Mouse (Mus musculus): ENCODE data around the gene Mt3. TPM values are rescaled to one million over a fixed set of nuclear protein-coding genes. Genes with fewer than 3 reads are reported as not detected.
"Not testable (repeated sequence)": the region's sequence is repeated elsewhere in the genome, so short reads cannot be mapped to it uniquely, and the experiment has no call there.

Gene Mt3
- polyA plus RNA-seq, 1 experiment from 2014 or later: 4.8 TPM

DNA sequence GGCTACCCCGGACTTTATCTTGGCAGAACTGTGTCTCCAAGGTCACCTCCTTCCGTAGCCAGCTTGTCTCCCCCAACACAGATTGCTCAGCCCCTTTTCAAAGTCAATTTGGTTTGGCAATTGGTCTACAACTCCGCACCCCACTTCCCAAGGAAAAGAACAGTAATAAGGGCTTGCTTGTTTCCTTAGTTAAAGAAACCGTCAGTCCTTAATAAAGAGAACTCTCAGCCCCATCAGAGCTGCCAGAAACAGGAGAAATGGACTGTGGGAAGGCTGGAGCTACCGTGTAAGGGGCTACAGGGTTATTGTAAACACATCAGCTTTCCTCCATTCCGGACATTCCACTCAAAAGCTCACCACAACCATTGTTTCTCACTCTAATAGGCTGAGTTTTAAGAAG, 2.1 kb downstream of the Mt3 start:
- Histone ChIP-seq H3K4me2 (no peak overlapping the region), H3K27ac (no peak overlapping the region), H3K4me1 (peaks cover 23% of the 10 kb centered on the region), H3K4me3 (no peak overlapping the region), H3K9me3 (no peaks in the 10 kb centered on the region), H3K9ac (no peak overlapping the region), H3K27me3 (peaks cover 26% of the 10 kb centered on the region), H3K36me3 (no peaks in the 10 kb centered on the region)
- 34% methylated on average over 6 of the region's 6 CpGs for WGBS
- no peak for ATAC-seq (ENCODE audit: insufficient number of reproducible peaks, low FRiP score, low TSS enrichment, low read depth)

DNA sequence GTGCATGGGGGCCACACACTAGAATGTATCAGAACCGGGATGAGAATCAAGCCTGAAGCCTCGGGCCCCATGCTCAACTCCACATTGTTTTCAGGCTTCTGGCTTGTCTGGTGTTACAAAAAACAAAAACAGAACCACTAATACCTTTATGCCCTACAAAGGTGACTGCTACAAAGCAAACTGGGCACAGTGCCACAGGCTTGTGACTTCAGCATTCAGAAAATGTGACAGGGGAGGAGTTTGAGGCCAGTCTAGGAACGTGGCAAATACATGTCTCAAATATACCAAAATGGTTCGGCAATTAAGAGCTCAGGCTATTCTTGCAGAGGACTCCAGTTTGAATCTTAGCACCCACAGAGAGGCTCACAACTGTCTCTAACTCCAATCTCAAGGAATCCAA, 3.7 kb downstream of the Mt3 start:
- 65% methylated on average over 4 of the region's 4 CpGs for WGBS

DNA sequence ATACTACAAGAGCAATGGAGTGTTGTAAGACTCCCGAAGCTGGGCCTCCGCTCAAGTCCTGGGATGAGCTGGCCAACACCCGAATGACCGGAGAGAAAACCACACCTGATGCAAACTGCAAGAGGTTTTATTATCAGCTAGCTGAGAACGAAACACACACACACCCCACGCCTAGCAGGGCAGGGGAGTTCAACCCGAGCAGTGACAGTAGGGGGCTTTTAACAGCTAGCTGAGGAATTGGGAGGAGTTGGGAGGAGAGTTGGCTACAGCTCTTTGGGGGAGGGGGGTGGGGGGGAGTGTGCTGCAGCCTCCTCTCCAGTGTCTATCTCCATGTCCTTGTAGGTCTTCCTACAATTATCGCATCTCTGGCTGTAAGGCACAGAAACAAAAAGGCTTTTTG, 13.4 kb downstream of the Mt3 start:
- not testable (repeated sequence) for H3K9me3 ChIP-seq; H3K27ac ChIP-seq; H3K4me2 ChIP-seq; ATAC-seq (ENCODE audit: insufficient number of reproducible peaks, low FRiP score, low TSS enrichment, low read depth); H3K4me3 ChIP-seq; H3K4me1 ChIP-seq; H3K36me3 ChIP-seq; H3K9ac ChIP-seq
- 59% methylated on average over 8 of the region's 8 CpGs for WGBS
- peaks cover 15% of the 10 kb centered on the region; the same call in 1 of the 2 replicates for H3K27me3 ChIP-seq

More for the DNA sequence above, 3.7 kb downstream of the Mt3 start:
- Histone ChIP-seq H3K9me3 (no peaks in the 10 kb centered on the region), H3K27ac (no peak overlapping the region), H3K4me2 (no peak overlapping the region), H3K4me3 (no peak overlapping the region), H3K36me3 (no peaks in the 10 kb centered on the region), H3K4me1 (peaks cover 23% of the 10 kb centered on the region), H3K27me3 (peaks cover 26% of the 10 kb centered on the region), H3K9ac (no peak overlapping the region)
- no peak for ATAC-seq (ENCODE audit: insufficient number of reproducible peaks, low FRiP score, low TSS enrichment, low read depth)

DNA sequence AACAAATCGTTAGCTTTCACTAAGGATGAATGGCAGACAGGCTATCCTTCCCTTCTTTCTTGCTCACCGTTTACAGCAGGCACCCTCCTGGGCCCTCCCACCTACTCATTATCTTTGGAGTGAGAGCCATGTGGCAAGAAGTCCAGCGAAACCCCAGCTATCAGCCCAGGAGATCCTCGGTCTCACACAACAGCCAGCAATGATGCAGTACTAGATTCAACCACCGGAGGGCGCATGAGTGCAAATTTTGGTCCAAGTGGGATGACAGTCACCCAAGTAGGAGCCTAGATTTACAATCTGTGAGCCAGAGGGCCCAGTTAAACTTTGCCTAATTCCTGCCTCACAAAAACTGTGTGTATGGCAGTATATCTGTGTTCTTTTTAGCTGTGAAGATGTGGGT, 14.8 kb downstream of the Mt3 start:
- no peak overlapping the region for H3K27ac ChIP-seq
- 4% methylated on average over 6 of the region's 6 CpGs for WGBS
- H3K4me1 ChIP-seq: peaks cover 10% of the 10 kb centered on the region
- peaks cover 30% of the 10 kb centered on the region for H3K27me3 ChIP-seq
- no peaks in the 10 kb centered on the region for H3K36me3 ChIP-seq
- ATAC-seq (ENCODE audit: insufficient number of reproducible peaks, low FRiP score, low TSS enrichment, low read depth): peak; percentile 9; the same call in 1 of the 2 replicates
- H3K9me3 ChIP-seq: no peaks in the 10 kb centered on the region
- no peak overlapping the region for H3K4me2 ChIP-seq
- H3K4me3 ChIP-seq: no peak overlapping the region
- H3K9ac ChIP-seq: no peak overlapping the region

DNA sequence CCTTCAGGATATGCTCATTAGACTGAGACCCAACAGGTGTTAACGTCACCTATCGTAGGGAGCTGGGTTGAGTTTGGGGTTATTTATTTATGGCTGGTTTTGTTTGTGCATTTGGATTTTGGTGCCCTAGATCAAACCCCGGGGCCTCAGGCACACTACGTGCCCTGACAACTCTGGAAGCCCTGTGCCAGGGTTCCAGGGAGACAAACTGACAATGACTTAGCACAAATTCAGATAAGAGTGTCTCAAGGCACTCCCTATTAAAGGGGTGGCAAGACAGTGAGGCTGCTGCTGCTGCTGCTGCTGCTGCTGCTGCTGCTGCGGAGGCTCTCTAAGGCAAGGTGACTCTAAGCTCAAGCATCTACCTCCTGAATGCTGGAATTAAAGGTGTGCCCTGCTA, 17.1 kb downstream of the Mt3 start:
- H3K27ac ChIP-seq: no peak overlapping the region
- WGBS: 72% methylated on average over 5 of the region's 5 CpGs
- no peak overlapping the region for H3K9ac ChIP-seq
- no peaks in the 10 kb centered on the region for H3K36me3 ChIP-seq
- no peak overlapping the region for H3K4me3 ChIP-seq
- peaks cover 22% of the 10 kb centered on the region for H3K4me1 ChIP-seq
- H3K4me2 ChIP-seq: no peak overlapping the region
- H3K27me3 ChIP-seq: peaks cover 53% of the 10 kb centered on the region
- H3K9me3 ChIP-seq: no peaks in the 10 kb centered on the region
- ATAC-seq (ENCODE audit: insufficient number of reproducible peaks, low FRiP score, low TSS enrichment, low read depth): no peak

DNA sequence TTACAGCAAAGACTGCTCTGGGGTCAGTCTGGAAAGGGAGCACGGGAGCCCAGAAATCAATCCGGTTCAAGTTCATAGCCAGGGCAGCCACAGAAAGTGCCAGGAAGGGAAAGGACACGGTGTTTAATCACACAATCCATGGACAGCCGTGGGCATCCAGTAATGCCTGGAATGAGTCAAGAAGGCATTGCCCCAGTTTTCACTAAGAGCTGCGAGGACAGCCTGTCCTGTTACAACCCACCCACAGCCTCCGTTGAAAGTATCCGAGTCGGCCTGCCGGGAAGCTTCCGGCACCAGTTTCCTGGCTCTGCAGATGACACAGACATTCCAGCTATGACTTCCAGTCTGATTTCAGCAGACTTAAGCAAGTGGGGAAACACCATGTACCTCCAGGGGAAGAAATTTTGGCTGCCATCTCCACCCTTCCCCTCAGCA, 18.9 kb downstream of the Mt3 start:
- ATAC-seq (ENCODE audit: insufficient number of reproducible peaks, low FRiP score, low TSS enrichment, low read depth): no peak
- peak overlapping the region; percentile 48 for H3K4me3 ChIP-seq
- no peaks in the 10 kb centered on the region for H3K9me3 ChIP-seq
- no peak overlapping the region for H3K27ac ChIP-seq
- no peak overlapping the region for H3K9ac ChIP-seq
- peaks cover 22% of the 10 kb centered on the region for H3K4me1 ChIP-seq
- H3K27me3 ChIP-seq: peaks cover 71% of the 10 kb centered on the region
- no peaks in the 10 kb centered on the region for H3K36me3 ChIP-seq
- peak overlapping the region; percentile 94 for H3K4me2 ChIP-seq
- 32% methylated on average over 10 of the region's 10 CpGs for WGBS

DNA sequence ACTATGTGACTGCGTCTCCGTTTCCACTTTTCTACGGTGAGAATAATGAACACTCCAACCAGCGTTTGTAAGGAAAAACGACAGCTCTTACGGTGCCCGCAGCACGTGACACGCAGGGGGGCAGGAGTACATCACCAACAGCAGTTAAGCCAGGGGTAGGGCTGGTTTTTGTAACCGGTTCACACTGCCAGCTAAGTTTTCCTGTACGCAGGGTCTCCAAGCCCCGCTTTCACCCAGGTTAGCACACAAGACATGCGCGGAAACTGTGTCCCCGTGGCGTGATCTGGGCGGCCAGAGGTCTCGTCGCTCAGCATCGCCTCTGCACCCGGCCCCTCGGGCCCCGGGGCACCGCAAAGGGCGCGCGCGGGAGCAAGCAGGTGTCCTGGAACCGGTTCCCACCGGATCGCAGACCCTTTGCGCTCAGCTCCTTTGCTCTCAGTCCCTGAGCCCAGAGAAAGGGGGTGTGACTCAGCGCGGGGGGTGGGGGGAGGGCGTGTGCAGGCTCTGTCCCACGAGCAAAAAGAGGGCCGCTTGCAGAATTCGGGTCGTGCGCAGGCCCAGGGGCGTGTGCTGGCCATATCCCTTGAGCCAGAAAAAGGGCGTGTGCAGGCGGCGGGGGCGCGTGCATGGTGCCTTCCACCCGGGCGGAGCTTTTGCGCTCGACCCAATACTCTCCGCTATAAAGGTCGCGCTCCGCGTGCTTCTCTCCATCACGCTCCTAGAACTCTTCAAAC, 19.8 kb downstream of the Mt3 start, which contains the start of gene Mt2:
TSS of gene Mt2 (plus strand) at position 590 of the 734 bp plus-strand sequence.
- H3K9ac ChIP-seq: peak within 1 kb of the TSS; percentile 33; the same call in 1 of the 2 replicates
- H3K4me1 ChIP-seq: peaks cover 22% of the 10 kb centered on the region
- WGBS: under 1% methylated on average over 55 of the region's 56 CpGs
- peaks cover 79% of the 10 kb centered on the region for H3K27me3 ChIP-seq
- no peaks in the 10 kb centered on the region for H3K9me3 ChIP-seq
- H3K27ac ChIP-seq: 0 out of 2 replicates have a peak within 1 kb of the TSS, but pooled peaks have one; percentile 13
- peak within 1 kb of the TSS; percentile 94 for H3K4me2 ChIP-seq
- H3K36me3 ChIP-seq: no peaks in the 10 kb centered on the region
- H3K4me3 ChIP-seq: peak within 1 kb of the TSS; percentile 48
- ATAC-seq (ENCODE audit: insufficient number of reproducible peaks, low FRiP score, low TSS enrichment, low read depth): 0 out of 2 replicates have a peak, but pooled peaks have one; percentile 33

DNA sequence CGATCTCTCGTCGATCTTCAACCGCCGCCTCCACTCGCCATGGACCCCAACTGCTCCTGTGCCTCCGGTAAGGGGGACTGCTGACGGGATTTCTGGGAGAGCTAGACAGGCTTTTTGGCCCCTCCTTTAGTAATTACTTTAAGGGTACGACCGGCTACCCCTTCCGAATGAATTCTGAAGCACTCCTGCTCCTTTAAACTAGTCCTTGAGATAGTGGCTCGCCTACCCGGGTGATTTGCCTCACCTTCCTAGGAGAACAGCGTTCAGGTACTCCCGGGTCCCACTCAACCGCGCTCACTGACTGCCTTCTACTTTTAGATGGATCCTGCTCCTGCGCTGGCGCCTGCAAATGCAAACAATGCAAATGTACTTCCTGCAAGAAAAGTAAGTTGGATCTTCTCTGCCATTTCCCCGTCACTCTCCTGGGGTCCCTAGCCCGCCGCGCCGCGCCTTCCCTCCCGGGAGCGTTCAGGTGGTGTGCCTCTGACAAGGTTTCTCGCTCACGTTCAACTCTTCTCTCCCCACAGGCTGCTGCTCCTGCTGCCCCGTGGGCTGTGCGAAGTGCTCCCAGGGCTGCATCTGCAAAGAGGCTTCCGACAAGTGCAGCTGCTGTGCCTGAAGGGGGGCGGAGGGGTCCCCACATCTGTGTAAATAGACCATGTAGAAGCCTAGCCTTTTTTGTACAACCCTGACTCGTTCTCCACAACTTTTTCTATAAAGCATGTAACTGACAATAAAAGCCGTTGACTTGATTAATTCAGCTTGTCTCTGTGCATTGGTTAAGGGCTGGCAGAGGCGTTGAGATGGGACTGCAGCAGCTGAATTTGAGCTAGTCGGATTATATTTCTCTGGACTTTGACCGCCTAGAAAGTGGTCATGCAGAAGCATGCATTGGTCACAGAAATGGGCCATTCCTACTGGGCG, 20.7 kb downstream of the Mt3 start:
- peak overlapping the region; percentile 94 for H3K4me2 ChIP-seq
- H3K4me1 ChIP-seq: peaks cover 22% of the 10 kb centered on the region
- H3K36me3 ChIP-seq: no peaks in the 10 kb centered on the region
- H3K9me3 ChIP-seq: no peaks in the 10 kb centered on the region
- peak overlapping the region; percentile 33; the same call in 1 of the 2 replicates for H3K9ac ChIP-seq
- H3K27ac ChIP-seq: 0 out of 2 replicates have a peak overlapping the region, but pooled peaks have one; percentile 13
- WGBS: under 1% methylated on average over 39 of the region's 39 CpGs
- H3K27me3 ChIP-seq: peaks cover 79% of the 10 kb centered on the region
- no peak for ATAC-seq (ENCODE audit: insufficient number of reproducible peaks, low FRiP score, low TSS enrichment, low read depth)
- H3K4me3 ChIP-seq: peak overlapping the region; percentile 48

DNA sequence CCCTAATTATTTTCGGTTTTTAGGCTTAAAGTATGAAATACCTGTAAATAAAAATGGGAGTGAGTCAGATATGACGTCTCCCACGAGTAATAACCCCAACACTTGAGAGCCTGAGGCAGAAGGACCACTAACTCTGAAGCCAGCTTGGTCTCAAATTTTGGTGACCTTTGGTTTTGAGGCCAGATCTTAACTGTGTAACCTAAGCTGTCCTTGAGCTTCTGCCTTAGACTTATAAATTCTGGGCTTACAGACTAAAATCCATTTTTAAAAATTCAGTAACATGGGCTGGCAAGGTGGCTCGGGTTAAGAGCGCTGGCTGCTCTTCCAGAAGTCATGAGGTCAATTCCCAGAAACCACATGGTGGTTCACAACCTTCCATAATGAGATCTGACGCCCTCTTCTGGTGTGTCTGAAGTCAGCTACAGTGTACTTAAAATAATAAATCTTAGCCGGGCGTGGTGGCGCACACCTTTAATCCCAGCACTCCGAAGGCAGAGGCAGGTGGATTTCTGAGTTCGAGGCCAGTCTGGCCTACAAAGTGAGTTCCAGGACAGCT, 21.5 kb downstream of the Mt3 start:
- H3K27me3 ChIP-seq: peaks cover 87% of the 10 kb centered on the region
- H3K9me3 ChIP-seq: no peaks in the 10 kb centered on the region
- ATAC-seq (ENCODE audit: insufficient number of reproducible peaks, low FRiP score, low TSS enrichment, low read depth): no peak
- H3K4me2 ChIP-seq: no peak overlapping the region
- no peak overlapping the region for H3K27ac ChIP-seq
- 42% methylated on average over 11 of the region's 11 CpGs for WGBS
- H3K4me1 ChIP-seq: peaks cover 27% of the 10 kb centered on the region
- H3K36me3 ChIP-seq: no peaks in the 10 kb centered on the region
- H3K9ac ChIP-seq: no peak overlapping the region
- H3K4me3 ChIP-seq: no peak overlapping the region

DNA sequence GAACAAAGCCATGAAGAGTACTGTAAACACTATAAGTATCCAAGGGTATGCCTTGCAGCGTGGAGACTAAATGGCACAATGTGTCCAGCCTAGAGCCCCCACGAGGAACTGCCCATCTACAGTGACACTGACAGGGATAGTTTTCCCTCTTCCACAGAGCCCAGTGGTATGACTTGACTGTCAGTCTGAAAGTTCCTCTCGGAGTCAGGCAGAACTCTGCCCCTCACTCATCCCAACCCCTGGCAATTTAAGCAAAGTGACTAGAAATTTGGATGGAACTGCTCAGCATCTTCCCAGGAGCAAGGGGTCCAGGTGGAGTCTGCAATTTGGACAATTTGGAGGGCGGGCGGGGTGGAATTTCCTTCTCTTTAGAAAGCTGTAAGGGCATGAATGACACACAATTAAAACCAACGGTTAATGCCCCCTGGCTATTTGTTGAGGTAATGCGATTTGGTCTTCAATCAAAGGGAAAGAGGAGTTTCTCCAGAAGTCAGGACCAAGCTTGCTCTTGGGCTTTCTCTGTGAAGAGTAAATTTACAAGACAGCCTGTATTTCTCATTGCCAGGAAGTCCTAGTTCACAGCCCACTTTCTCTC, 22.3 kb downstream of the Mt3 start:
- peaks cover 35% of the 10 kb centered on the region for H3K4me1 ChIP-seq
- H3K27ac ChIP-seq: no peak overlapping the region
- ATAC-seq (ENCODE audit: insufficient number of reproducible peaks, low FRiP score, low TSS enrichment, low read depth): no peak
- H3K4me2 ChIP-seq: no peak overlapping the region
- no peak overlapping the region for H3K9ac ChIP-seq
- no peak overlapping the region for H3K4me3 ChIP-seq
- peaks cover 93% of the 10 kb centered on the region for H3K27me3 ChIP-seq
- H3K9me3 ChIP-seq: no peaks in the 10 kb centered on the region
- WGBS: 39% methylated on average over 7 of the region's 7 CpGs
- H3K36me3 ChIP-seq: no peaks in the 10 kb centered on the region

DNA sequence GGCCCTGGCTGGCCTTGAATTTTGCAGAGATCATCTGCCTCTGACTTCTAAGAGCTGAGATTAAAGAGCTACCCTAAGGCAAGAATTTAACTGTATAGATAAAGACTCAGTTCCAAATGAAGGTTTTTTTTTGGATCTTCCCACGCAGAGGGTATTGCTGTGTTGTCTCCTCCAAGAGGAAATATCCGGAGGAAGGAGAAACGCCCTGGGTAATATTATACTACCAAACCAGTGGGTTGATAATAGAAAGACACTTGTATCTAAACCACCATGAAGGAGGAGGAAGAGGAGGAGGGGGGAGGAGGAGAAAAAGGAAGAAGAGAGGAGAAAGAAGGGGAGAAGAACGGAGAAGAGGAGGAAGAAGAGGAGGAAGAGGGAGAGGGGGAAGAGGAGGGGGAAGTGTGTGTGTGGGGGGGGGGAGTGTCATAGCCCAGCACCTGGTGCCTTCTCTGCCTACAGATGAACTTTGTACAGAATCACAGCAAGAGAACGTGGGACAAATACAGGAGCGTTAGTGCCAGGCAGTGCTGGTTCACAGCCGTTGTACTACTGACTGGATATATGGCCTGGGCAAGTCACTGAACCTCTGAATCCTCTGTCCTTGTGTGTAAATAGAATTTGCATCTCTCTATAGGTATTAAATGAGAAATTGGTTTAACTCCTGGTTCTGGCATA, 25.4 kb downstream of the Mt3 start:
- Histone ChIP-seq H3K9ac (no peak overlapping the region), H3K27me3 (peaks cover 91% of the 10 kb centered on the region), H3K4me3 (no peak overlapping the region), H3K4me2 (no peak overlapping the region), H3K9me3 (no peaks in the 10 kb centered on the region), H3K4me1 (peaks cover 29% of the 10 kb centered on the region), H3K27ac (no peak overlapping the region), H3K36me3 (no peaks in the 10 kb centered on the region)
- WGBS: 63% methylated on average over 7 of the region's 7 CpGs
- ATAC-seq (ENCODE audit: insufficient number of reproducible peaks, low FRiP score, low TSS enrichment, low read depth): no peak

Measured in limb, embryonic 15.5 days (tissue).